Mouse (Mus musculus): ENCODE results near the gene Pdp2.

GRCm38 (mm10) chr8:104627065-104627740 lies 36.0 kb downstream of the Pdp2 start:
- no peak for TF ChIP-seq CTCF (IDR thresholded peaks at IDR 0.05; ENCODE audit: borderline replicate concordance, extremely low read depth, insufficient read depth, insufficient read length)
- no peak for TF ChIP-seq POLR2A (IDR thresholded peaks at IDR 0.05; ENCODE audit: borderline replicate concordance, extremely low read depth, insufficient read depth, insufficient read length, poor library complexity, severe bottlenecking)

Measured in brain, embryonic 14.5 days (tissue).